Mouse (Mus musculus): ENCODE data around the gene Kel.

DNA sequence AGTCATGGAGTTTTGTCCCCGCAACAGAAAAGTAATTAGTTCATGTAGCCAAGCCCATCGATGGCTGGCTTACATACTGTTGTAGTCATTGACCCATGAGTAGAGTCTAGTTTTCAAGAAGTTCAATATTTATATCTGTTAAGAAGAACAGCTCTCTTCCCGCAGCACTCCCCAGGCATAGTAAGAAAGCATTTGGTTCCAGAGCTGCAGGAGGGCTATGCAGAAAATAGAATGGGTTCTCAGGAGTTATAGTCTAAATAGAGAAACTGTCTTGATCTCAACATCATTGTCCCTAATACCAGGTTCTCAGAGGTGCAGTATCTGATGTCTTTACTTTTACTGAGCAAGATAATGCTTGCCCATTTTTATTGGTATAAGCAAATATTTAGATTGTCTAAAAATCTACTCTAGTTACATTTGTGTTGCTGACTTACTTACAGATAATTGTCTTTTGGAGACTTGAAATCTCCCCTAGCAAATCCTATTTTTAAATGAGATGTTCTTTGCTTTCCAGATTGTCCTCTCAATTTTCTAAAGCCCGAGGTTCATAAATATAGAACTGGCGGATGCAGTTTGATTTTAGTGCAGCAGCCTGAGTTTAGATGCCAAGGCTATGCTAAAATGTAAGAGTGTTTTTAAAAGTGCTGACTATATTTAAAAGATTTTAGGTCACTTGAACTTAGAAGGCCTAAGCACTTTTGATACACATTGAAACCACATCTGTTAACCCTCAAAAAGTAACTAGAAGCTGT lies 30.8 kb upstream of the Kel start:
- no peak for TF ChIP-seq CTCF (IDR thresholded peaks at IDR 0.05; ENCODE audit: borderline replicate concordance, control insufficient read depth, extremely low read depth, insufficient read depth, low read length, poor library complexity)
- no peak for TF ChIP-seq POLR2A (IDR thresholded peaks at IDR 0.05; ENCODE audit: control insufficient read depth, extremely low read depth, insufficient read depth, low read length, poor library complexity)
